Mouse (Mus musculus): Measurements from ENCODE around the gene Itgb7. TPM values are rescaled to one million over a fixed set of nuclear protein-coding genes. Genes with fewer than 3 reads are reported as not detected.

The Itgb7 gene
- total and polyA plus RNA-seq, 3 experiments, result 7.4 to 15.2 TPM; not detected in 1

DNA sequence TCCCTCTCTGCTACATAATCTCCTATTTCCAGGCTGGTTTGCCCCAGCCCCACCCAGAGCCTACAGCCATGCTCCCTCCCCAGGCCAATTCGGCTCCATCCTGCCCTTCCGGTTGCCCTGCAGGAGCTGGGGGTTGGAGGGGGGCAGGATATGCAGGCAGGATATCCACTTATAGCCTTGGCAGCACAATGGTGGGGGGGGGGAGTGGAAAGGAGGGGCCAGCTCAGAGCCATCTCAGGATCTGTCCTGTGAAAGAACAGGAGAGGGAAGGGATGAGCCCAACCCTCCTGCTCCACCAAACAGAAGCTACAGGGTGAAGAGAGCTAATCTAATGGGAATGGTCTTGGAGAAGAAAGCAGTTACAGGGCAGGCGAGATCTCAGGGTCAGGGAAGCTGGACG lies 8.9 kb upstream of the Itgb7 start:
- Histone ChIP-seq H3K9ac (ENCODE audit: control insufficient read depth, low read depth, low read length, poor library complexity, severe bottlenecking) (no peak overlapping the region), H3K27me3 (ENCODE audit: control insufficient read depth in 1 of 2, insufficient read depth in 2 of 2, low read length in 2 of 2) (peaks cover 5 to 8% of the 10 kb centered on the region in 2 experiments; a peak in 3 of 4 replicates), H3K9me3 (replicated peaks; ENCODE audit: insufficient read depth, low read length) (no peaks in the 10 kb centered on the region), H3K79me2 (ENCODE audit: control insufficient read depth, insufficient read depth, low read length, poor library complexity) (no peaks in the 10 kb centered on the region), H3K4me1 (ENCODE audit: control insufficient read depth in 1 of 2, insufficient read depth in 2 of 2, low read length in 2 of 2) (peaks cover 3 to 21% of the 10 kb centered on the region in 2 experiments), H3K36me3 (ENCODE audit: control insufficient read depth in 1 of 2, insufficient read depth in 2 of 2, low read length in 2 of 2) (peaks cover 0 to 7% of the 10 kb centered on the region in 2 experiments; a peak in 2 of 4 replicates), H3K4me3 (ENCODE audit: control insufficient read depth in 1 of 2, insufficient read depth in 1 of 2, low read depth in 2 of 2, low read length in 2 of 2) (no peak overlapping the region), H3K27ac (ENCODE audit: control insufficient read depth, low read depth, low read length) (no peak overlapping the region)
- no peak for TF ChIP-seq MEF2A (IDR thresholded peaks at IDR 0.05; ENCODE audit: extremely low read depth, insufficient replicate concordance, low read depth, low read length, poor library complexity, severe bottlenecking)
- TF ChIP-seq GABPA (IDR thresholded peaks at IDR 0.05; ENCODE audit: low read depth, low read length), result no peak
- no peak for TF ChIP-seq UBTF (IDR thresholded peaks at IDR 0.05; ENCODE audit: borderline replicate concordance, insufficient read depth, low read depth, low read length)
- TF ChIP-seq BHLHE40 (IDR thresholded peaks at IDR 0.05; ENCODE audit: borderline replicate concordance, low read depth, low read length), result no peak
- TF ChIP-seq NRF1 (IDR thresholded peaks at IDR 0.05; ENCODE audit: insufficient read depth, low read depth, low read length, poor library complexity, severe bottlenecking), result no peak
- TF ChIP-seq JUND (IDR thresholded peaks at IDR 0.05; ENCODE audit: low read depth, low read length), result no peak
- TF ChIP-seq POLR2AphosphoS2 (IDR thresholded peaks at IDR 0.05; ENCODE audit: low read length), result no peak
- no peak for TF ChIP-seq ZNF384 (IDR thresholded peaks at IDR 0.05; ENCODE audit: low read depth, low read length)
- TF ChIP-seq ZKSCAN1 (IDR thresholded peaks at IDR 0.05; ENCODE audit: low read depth, low read length), result no peak
- no peak for TF ChIP-seq POLR2A (IDR thresholded peaks at IDR 0.05; ENCODE audit: control insufficient read depth in 1 of 2, insufficient read depth in 1 of 2, low read depth in 1 of 2, low read length in 2 of 2, poor library complexity in 1 of 2)
- no peak for TF ChIP-seq ELF1 (IDR thresholded peaks at IDR 0.05; ENCODE audit: low read depth, low read length)
- no peak for TF ChIP-seq MYB (IDR thresholded peaks at IDR 0.05; ENCODE audit: low read depth, low read length)
- no peak for TF ChIP-seq MAZ (IDR thresholded peaks at IDR 0.05; ENCODE audit: low read depth, low read length)
- TF ChIP-seq KAT2A (conservative IDR thresholded peaks at IDR 0.05; ENCODE audit: low read depth, low read length), result no peak
- no peak for TF ChIP-seq USF2 (IDR thresholded peaks at IDR 0.05; ENCODE audit: borderline replicate concordance in 1 of 2, insufficient read depth in 1 of 2, low read depth in 1 of 2, low read length in 2 of 2)
- TF ChIP-seq SMC3 (IDR thresholded peaks at IDR 0.05; ENCODE audit: low read depth, low read length), result no peak
- TF ChIP-seq USF1 (IDR thresholded peaks at IDR 0.05; ENCODE audit: low read depth, low read length), result no peak
- no peak for TF ChIP-seq CHD2 (IDR thresholded peaks at IDR 0.05; ENCODE audit: low read length)
- no peak for TF ChIP-seq EP300 (IDR thresholded peaks at IDR 0.05; ENCODE audit: low read depth in 1 of 2, low read length in 2 of 2)
- no peak for TF ChIP-seq MAFK (IDR thresholded peaks at IDR 0.05; ENCODE audit: borderline replicate concordance, low read depth, low read length)
- no peak for DNase-seq (ENCODE audit: low read depth, low spot score)

DNA sequence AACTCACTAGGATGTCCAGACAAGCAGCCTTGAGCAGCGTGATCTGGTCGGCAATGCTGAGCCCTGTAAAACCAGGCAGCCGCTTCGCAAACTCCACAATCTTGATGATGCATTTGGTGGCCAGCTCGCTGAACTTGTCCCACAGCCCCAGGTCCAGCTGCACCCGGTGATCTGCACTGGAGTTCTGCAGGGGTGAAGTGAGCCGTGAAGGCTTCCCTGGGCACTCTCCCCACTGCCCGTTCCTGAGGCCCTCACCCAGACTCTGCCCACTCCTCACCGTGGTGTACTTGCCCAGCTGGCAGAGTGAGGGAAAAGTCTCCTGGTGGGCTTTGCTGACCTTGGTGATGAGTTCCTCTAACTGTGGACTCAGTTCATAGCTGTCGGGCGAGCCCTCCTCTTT lies 8.1 kb upstream of the Itgb7 start:
- peaks cover 0 to 14% of the 10 kb centered on the region in 2 experiments; a peak in 3 of 4 replicates for H3K4me1 ChIP-seq (ENCODE audit: control insufficient read depth in 1 of 2, insufficient read depth in 2 of 2, low read length in 2 of 2)
- H3K9ac ChIP-seq (ENCODE audit: control insufficient read depth, low read depth, low read length, poor library complexity, severe bottlenecking), result no peak overlapping the region
- peaks cover under 1 to 3% of the 10 kb centered on the region in 2 experiments; a peak in 3 of 4 replicates for H3K27me3 ChIP-seq (ENCODE audit: control insufficient read depth in 1 of 2, insufficient read depth in 2 of 2, low read length in 2 of 2)
- TF ChIP-seq TBP (IDR thresholded peaks at IDR 0.05; ENCODE audit: low read depth, low read length) (no peak), E2F4 (IDR thresholded peaks at IDR 0.05; ENCODE audit: borderline replicate concordance, low read depth, low read length) (no peak), MXI1 (IDR thresholded peaks at IDR 0.05; ENCODE audit: low read depth, low read length) (no peak), RCOR1 (IDR thresholded peaks at IDR 0.05; ENCODE audit: low read depth, low read length) (no peak), MEF2A (IDR thresholded peaks at IDR 0.05; ENCODE audit: extremely low read depth, insufficient replicate concordance, low read depth, low read length, poor library complexity, severe bottlenecking) (no peak), ZKSCAN1 (IDR thresholded peaks at IDR 0.05; ENCODE audit: low read depth, low read length) (no peak), JUND (IDR thresholded peaks at IDR 0.05; ENCODE audit: low read depth, low read length) (no peak), RAD21 (IDR thresholded peaks at IDR 0.05; ENCODE audit: low read depth, low read length) (no peak), NRF1 (IDR thresholded peaks at IDR 0.05; ENCODE audit: insufficient read depth, low read depth, low read length, poor library complexity, severe bottlenecking) (no peak), MAFK (IDR thresholded peaks at IDR 0.05; ENCODE audit: borderline replicate concordance, low read depth, low read length) (no peak), POLR2AphosphoS2 (IDR thresholded peaks at IDR 0.05; ENCODE audit: low read length) (no peak), ZC3H11A (IDR thresholded peaks at IDR 0.05; ENCODE audit: low read depth, low read length) (no peak), MAZ (IDR thresholded peaks at IDR 0.05; ENCODE audit: low read depth, low read length) (no peak), CHD1 (IDR thresholded peaks at IDR 0.05; ENCODE audit: low read depth, low read length) (no peak), MYB (IDR thresholded peaks at IDR 0.05; ENCODE audit: low read depth, low read length) (no peak), MYC (IDR thresholded peaks at IDR 0.05; ENCODE audit: low read depth, low read length) (no peak), SIN3A (IDR thresholded peaks at IDR 0.05; ENCODE audit: low read length) (no peak), ZNF384 (IDR thresholded peaks at IDR 0.05; ENCODE audit: low read depth, low read length) (no peak)
- no peak for DNase-seq (ENCODE audit: low read depth, low spot score)
- peaks cover 0 to 7% of the 10 kb centered on the region in 2 experiments; a peak in 2 of 4 replicates for H3K36me3 ChIP-seq (ENCODE audit: control insufficient read depth in 1 of 2, insufficient read depth in 2 of 2, low read length in 2 of 2)
- no peak overlapping the region for H3K27ac ChIP-seq (ENCODE audit: control insufficient read depth, low read depth, low read length)
- H3K9me3 ChIP-seq (replicated peaks; ENCODE audit: insufficient read depth, low read length), result no peaks in the 10 kb centered on the region
- H3K79me2 ChIP-seq (ENCODE audit: control insufficient read depth, insufficient read depth, low read length, poor library complexity), result no peaks in the 10 kb centered on the region
- no peak overlapping the region for H3K4me3 ChIP-seq (ENCODE audit: control insufficient read depth in 1 of 2, insufficient read depth in 1 of 2, low read depth in 2 of 2, low read length in 2 of 2)

Measured in MEL (cell line).